Mouse (Mus musculus): Measurements from ENCODE around the gene Ccdc89. TPM values are rescaled to one million over a fixed set of nuclear protein-coding genes. Genes with fewer than 3 reads are reported as not detected.
A peak's percentile ranks its signal among the peaks of the same experiment; 100 is the strongest.

Ccdc89 gene
- polyA plus RNA-seq, 1 experiment from 2014 or later = 3.5 TPM

GRCm38 (mm10) chr7:90476313-90477245, 50.2 kb downstream of the Ccdc89 start, which contains the start of gene Dlg2:
Gene Dlg2, plus strand, starts transcription at chr7:90476672.
- peak; percentile 42 for ATAC-seq (replicated peaks; ENCODE audit: insufficient number of reproducible peaks, low FRiP score, low TSS enrichment, low read depth)
- Histone ChIP-seq H3K4me3 (ENCODE audit: low read depth, low read length) (peak within 1 kb of the TSS; percentile 65), H3K9ac (replicated peaks; ENCODE audit: low read length) (peak within 1 kb of the TSS; percentile 72), H3K36me3 (replicated peaks; ENCODE audit: control insufficient read depth, insufficient read depth, low read depth, low read length) (no peaks in the 10 kb centered on the region), H3K4me2 (ENCODE audit: low read depth, low read length) (peak within 1 kb of the TSS; percentile 88), H3K27ac (replicated peaks; ENCODE audit: low read depth, low read length) (no peak within 1 kb of the TSS; the same call in 1 of the 2 replicates), H3K9me3 (replicated peaks; ENCODE audit: control insufficient read depth, low read length) (no peaks in the 10 kb centered on the region), H3K27me3 (ENCODE audit: control insufficient read depth, insufficient read depth, low read length) (peaks cover 2% of the 10 kb centered on the region; the same call in 1 of the 2 replicates), H3K4me1 (ENCODE audit: control insufficient read depth, insufficient read depth, low read length) (no peaks in the 10 kb centered on the region)
- WGBS = under 1% methylated on average over 32 of the region's 32 CpGs
- peak; percentile 38 for DNase-seq (ENCODE audit: low spot score)

Other genes with a start within 250 kb of the Ccdc89 start
- not detected in 2 replicates for gene Ccdc83, start 160.8 kb upstream of the Ccdc89 start, polyA plus RNA-seq (2014; fragmentation: Nextera tagmentation; extraction: Ambion mirVana)
- 4.8 and 5.2 TPM in 2 replicates for gene Sytl2, start 124.3 kb upstream of the Ccdc89 start, polyA plus RNA-seq (2014; fragmentation: Nextera tagmentation; extraction: Ambion mirVana)
- 46.7 and 53.5 TPM in 2 replicates for gene Crebzf, start 16.2 kb downstream of the Ccdc89 start, polyA plus RNA-seq (2014; fragmentation: Nextera tagmentation; extraction: Ambion mirVana)
- 116 and 117 TPM in 2 replicates for gene Tmem126a, start 30.7 kb downstream of the Ccdc89 start, polyA plus RNA-seq (2014; fragmentation: Nextera tagmentation; extraction: Ambion mirVana)
- 41.3 and 42.8 TPM in 2 replicates for gene Tmem126b, start 49.4 kb downstream of the Ccdc89 start, polyA plus RNA-seq (2014; fragmentation: Nextera tagmentation; extraction: Ambion mirVana)
- gene Dlg2, start 50.1 kb downstream of the Ccdc89 start, polyA plus RNA-seq (2014; fragmentation: Nextera tagmentation; extraction: Ambion mirVana) = 5.3 and 6.6 TPM in 2 replicates

All from embryonic facial prominence, embryonic 11.5 days (tissue).